Mouse (Mus musculus): Measurements from ENCODE around the gene Sipa1l1. TPM values are rescaled to one million over a fixed set of nuclear protein-coding genes. Genes with fewer than 3 reads are reported as not detected.
A peak's percentile ranks its signal among the peaks of the same experiment; 100 is the strongest.
"Not testable (repeated sequence)": the region's sequence is repeated elsewhere in the genome, so short reads cannot be mapped to it uniquely, and the experiment has no call there.

The Sipa1l1 gene
- polyA plus RNA-seq, 1 experiment from 2014 or later = 16.9 TPM

DNA sequence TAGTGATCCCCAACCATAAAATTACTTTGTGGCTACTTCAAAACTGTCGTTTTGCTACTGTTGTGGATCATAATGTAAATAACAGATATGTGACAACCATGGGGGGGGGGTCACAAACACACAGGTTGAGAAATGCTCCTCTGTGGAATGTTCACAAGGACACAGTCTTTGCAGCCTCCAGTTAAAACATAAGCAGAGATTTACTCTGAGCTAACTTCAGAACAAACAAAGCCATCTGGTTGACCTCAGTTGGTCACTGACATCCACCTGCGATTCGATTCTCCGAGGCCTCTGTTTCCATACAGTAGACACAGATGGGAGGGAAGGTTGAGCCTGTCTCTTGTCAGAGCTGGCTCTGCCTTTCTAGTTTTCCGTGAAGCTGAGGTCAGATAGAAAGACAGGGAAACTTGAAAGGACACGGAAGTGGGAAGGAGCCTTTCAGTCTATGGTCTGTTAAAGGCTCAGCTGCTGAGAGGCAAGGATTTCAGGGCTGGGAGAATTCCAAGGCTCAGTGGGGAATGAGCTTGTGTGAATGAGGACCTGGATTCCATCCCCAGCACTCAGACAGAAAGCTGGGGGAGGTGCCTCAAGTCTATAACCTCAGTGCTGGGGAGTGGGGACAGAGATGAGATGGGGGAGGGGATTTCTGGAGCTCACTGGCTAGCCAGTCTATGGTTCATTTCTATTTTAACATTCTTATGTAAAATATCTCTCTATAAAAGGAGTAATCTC, 317.9 kb downstream of the Sipa1l1 start:
- H3K27ac ChIP-seq = 0 out of 2 replicates have a peak overlapping the region, but pooled peaks have one; percentile 18
- no peak for ATAC-seq (replicated peaks; ENCODE audit: insufficient number of reproducible peaks, insufficient read depth, low FRiP score, low read depth)
- no peak overlapping the region for H3K4me2 ChIP-seq
- no peaks in the 10 kb centered on the region for H3K36me3 ChIP-seq
- H3K27me3 ChIP-seq = no peaks in the 10 kb centered on the region
- H3K9me3 ChIP-seq (replicated peaks) = no peaks in the 10 kb centered on the region
- H3K4me1 ChIP-seq (replicated peaks) = peaks cover 13% of the 10 kb centered on the region
- WGBS = 23% methylated on average over 6 of the region's 6 CpGs
- H3K9ac ChIP-seq = no peak overlapping the region
- no peak overlapping the region for H3K4me3 ChIP-seq

DNA sequence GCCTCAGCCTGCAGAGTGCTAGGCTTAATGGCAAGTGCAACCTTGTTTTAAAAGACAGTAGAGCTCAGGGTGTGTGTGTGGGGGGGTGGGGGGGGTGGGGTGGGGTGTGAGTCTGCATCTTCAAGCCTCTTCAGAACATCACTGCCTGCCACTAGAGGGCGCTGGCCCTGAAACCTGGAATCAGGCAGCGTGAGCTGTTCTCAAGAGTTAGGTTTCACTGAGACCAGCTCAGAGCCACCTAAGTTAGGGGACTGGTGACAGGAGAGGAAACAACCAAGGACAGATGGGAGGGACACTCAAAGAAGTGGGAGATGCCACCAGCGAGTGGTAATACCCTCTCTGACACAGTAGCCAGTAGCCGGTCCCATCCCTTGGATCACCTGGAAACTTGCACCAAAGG, 320.0 kb downstream of the Sipa1l1 start:
- H3K9me3 ChIP-seq (replicated peaks) = no peaks in the 10 kb centered on the region
- H3K4me2 ChIP-seq = no peak overlapping the region
- H3K4me1 ChIP-seq (replicated peaks) = peaks cover 13% of the 10 kb centered on the region
- H3K36me3 ChIP-seq = no peaks in the 10 kb centered on the region
- no peaks in the 10 kb centered on the region for H3K27me3 ChIP-seq
- H3K9ac ChIP-seq = no peak overlapping the region
- no peak for ATAC-seq (replicated peaks; ENCODE audit: insufficient number of reproducible peaks, insufficient read depth, low FRiP score, low read depth)
- H3K4me3 ChIP-seq = no peak overlapping the region
- 45% methylated on average over 4 of the region's 4 CpGs for WGBS
- no peak overlapping the region for H3K27ac ChIP-seq

DNA sequence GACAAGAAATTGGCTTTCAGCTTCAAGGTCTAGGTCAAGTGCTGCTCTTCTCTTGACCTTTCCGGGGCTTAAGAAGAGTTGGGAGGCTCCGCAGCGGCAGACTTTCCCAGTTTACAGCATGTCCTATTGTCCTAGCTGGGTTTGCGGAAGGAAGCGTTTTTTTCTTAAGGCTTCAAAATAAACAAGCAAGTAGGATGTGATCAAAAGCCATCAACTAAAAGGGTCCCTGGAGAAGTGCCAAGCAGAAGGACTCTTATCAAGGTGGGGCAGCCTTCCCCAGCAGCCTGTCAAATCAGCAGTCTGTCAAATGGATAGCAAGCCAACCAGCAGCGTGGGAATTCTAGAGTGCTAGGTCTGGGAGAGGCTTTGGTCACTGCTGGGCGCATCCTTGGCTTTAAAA, 320.5 kb downstream of the Sipa1l1 start:
- Histone ChIP-seq H3K27me3 (no peaks in the 10 kb centered on the region), H3K4me2 (no peak overlapping the region), H3K9me3 (replicated peaks) (no peaks in the 10 kb centered on the region), H3K36me3 (no peaks in the 10 kb centered on the region), H3K4me3 (no peak overlapping the region), H3K4me1 (replicated peaks) (peaks cover 13% of the 10 kb centered on the region), H3K9ac (no peak overlapping the region), H3K27ac (no peak overlapping the region)
- ATAC-seq (replicated peaks; ENCODE audit: insufficient number of reproducible peaks, insufficient read depth, low FRiP score, low read depth) = no peak
- WGBS = 33% methylated on average over 7 of the region's 7 CpGs

DNA sequence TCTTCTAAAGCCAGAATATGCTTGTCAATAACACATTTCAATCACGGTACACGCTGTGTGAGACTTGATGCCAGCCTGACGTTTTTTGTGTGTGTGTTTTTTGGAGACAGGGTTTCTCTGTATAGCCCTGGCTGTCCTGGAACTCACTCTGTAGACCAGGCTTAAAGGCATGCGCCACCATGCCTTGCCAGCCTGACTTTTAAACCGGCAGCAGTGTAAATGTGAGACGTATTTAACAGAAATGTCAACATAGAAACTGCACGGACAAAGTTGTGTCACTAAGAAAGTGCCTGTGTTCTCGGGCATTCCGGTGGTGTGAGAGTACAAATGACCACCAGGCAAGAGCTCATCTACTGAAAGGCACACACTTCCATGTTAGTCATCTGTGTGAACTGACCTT, 323.3 kb downstream of the Sipa1l1 start:
- H3K9me3 ChIP-seq (replicated peaks) = no peaks in the 10 kb centered on the region
- no peak overlapping the region for H3K4me3 ChIP-seq
- no peak for ATAC-seq (replicated peaks; ENCODE audit: insufficient number of reproducible peaks, insufficient read depth, low FRiP score, low read depth)
- no peaks in the 10 kb centered on the region for H3K36me3 ChIP-seq
- no peak overlapping the region for H3K27ac ChIP-seq
- no peak overlapping the region for H3K9ac ChIP-seq
- no peak overlapping the region for H3K4me2 ChIP-seq
- H3K27me3 ChIP-seq = no peaks in the 10 kb centered on the region
- WGBS = 77% methylated on average over 9 of the region's 9 CpGs
- H3K4me1 ChIP-seq (replicated peaks) = peaks cover 8% of the 10 kb centered on the region

DNA sequence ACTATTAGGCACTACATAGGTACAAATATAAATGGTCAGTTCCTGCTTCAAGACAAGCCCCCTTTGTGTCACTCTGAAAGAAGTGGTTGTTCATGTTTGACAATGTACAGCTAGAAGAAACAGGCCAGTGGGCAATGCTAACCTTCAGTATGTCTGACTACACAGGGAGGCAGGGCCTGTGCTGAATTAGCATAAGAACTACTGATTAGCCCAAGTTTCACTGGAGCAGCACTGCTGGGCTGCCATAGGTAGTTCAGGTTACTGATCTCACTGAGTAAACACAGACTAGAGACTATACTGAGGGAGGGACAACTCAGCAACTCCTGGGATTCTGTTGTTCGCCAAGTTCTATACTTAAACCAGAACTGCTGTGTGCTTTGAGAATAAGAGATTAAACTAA, 324.1 kb downstream of the Sipa1l1 start:
- 35% methylated on average over 1 of the region's 1 CpGs for WGBS
- ATAC-seq (replicated peaks; ENCODE audit: insufficient number of reproducible peaks, insufficient read depth, low FRiP score, low read depth); H3K4me3 ChIP-seq; H3K27ac ChIP-seq; H3K9ac ChIP-seq; H3K36me3 ChIP-seq; H3K4me1 ChIP-seq (replicated peaks); H3K27me3 ChIP-seq; H3K4me2 ChIP-seq; H3K9me3 ChIP-seq (replicated peaks): not testable (repeated sequence)

DNA sequence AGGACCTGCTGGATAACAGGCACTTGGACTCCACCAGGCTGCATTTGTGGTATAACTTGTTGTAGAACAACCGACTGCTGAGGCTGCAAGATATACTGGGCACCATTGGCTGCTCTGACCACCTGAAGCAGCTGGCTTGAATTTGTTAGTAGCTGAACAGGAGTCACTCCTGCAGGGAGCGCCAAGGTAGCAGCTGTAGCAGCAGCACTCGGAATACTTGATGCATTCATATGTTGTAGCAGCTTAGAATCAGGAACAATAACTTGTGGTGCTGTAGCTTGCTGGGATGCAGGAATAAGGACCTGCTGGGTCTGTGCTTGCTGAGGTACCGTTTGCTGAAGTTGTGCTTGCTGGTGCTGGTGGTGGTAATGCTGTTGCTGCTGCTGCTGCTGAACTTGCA, 326.8 kb downstream of the Sipa1l1 start:
- WGBS = 76% methylated on average over 4 of the region's 4 CpGs

DNA sequence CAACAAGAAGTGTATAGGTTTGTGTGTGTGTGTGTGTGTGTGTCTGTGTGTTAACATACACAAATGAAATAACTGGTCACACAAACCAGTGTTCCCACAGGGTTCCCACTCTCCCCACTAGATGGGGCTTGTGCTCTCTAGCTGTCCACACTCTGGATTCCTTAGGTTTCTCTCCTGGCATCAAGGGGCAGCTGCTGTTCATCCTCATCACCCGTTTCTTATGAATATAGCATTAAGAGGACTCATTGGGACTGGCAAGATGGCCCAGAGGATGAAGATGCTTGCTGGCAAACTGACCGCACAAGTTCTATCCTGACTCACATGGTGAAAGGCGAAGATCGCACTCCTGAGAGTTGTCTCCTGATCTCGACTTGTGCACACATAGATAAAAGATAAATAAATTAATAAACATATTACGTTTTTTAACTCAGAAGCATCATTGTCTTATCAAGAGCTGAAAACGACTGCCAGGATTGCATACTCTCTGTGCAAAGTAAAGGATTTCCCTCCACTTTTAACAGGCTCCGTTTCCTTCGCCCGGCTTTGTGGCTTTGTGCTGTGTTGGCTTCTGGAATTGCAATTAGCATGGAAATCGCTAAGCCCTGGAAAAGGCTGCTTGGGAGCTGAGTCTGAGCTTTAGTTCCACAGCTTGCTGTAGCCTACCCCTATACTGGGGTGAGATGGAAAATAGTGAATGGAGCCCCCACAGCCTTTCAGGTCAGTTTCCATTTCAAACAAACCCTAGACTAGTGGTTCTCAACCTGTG, 328.9 kb downstream of the Sipa1l1 start:
- H3K36me3 ChIP-seq = no peaks in the 10 kb centered on the region
- H3K9ac ChIP-seq = no peak overlapping the region
- peak overlapping the region; percentile 20; the same call in 1 of the 2 replicates for H3K4me3 ChIP-seq
- H3K9me3 ChIP-seq (replicated peaks) = no peaks in the 10 kb centered on the region
- ATAC-seq (replicated peaks; ENCODE audit: insufficient number of reproducible peaks, insufficient read depth, low FRiP score, low read depth) = no peak
- 40% methylated on average over 11 of the region's 11 CpGs for WGBS
- H3K4me2 ChIP-seq = peak overlapping the region; percentile 51
- H3K27ac ChIP-seq = no peak overlapping the region
- H3K4me1 ChIP-seq (replicated peaks) = no peaks in the 10 kb centered on the region
- H3K27me3 ChIP-seq = no peaks in the 10 kb centered on the region

More for the DNA sequence above, 326.8 kb downstream of the Sipa1l1 start:
- ATAC-seq (replicated peaks; ENCODE audit: insufficient number of reproducible peaks, insufficient read depth, low FRiP score, low read depth) = no peak
- Histone ChIP-seq H3K4me2 (no peak overlapping the region), H3K27me3 (no peaks in the 10 kb centered on the region), H3K9ac (no peak overlapping the region), H3K4me3 (no peak overlapping the region), H3K36me3 (no peaks in the 10 kb centered on the region), H3K27ac (no peak overlapping the region), H3K4me1 (replicated peaks) (no peaks in the 10 kb centered on the region), H3K9me3 (replicated peaks) (no peaks in the 10 kb centered on the region)

DNA sequence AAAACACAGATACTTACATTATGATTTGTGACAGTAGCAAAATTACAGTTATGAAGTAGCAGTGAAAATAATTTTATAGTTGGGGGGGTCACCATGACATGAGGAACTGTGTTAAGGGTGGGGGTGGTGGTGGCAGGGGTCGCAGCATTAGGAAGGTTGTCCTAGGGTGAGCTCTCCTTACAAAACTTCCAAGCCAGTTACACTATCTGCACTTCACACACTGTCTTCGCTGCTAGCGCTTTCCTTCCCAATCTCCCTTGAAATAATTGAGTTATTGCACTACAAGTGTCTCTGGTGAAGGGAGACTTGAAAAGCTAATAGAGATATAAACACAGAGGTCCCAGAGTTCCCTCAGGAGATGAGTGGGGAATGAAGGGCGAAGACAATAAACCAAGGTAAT, 329.6 kb downstream of the Sipa1l1 start:
- WGBS = 79% methylated on average over 4 of the region's 4 CpGs
- H3K4me3 ChIP-seq = no peak overlapping the region
- ATAC-seq (replicated peaks; ENCODE audit: insufficient number of reproducible peaks, insufficient read depth, low FRiP score, low read depth) = no peak
- H3K4me2 ChIP-seq = no peak overlapping the region
- no peak overlapping the region for H3K9ac ChIP-seq
- H3K4me1 ChIP-seq (replicated peaks) = no peaks in the 10 kb centered on the region
- H3K9me3 ChIP-seq (replicated peaks) = no peaks in the 10 kb centered on the region
- no peak overlapping the region for H3K27ac ChIP-seq
- H3K36me3 ChIP-seq = no peaks in the 10 kb centered on the region
- H3K27me3 ChIP-seq = no peaks in the 10 kb centered on the region

DNA sequence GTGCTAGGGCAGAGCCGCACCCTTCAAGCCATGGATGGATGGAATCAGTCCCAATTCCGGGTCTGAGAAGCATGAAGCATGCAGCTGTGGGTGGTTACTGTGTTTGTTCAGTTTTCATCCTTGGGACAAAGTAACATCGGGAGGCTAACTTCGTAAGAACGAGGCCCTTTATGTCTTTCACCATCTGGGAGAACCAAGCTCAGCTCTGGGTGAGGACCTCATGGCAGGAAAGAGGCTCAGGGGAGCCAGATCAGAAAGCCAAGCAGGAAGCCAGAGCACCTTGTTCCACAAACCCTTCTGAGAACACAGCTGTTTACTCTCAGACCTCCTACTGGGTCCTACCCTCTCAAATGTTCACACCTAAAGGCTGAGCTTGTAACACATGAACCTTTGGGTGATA, 330.6 kb downstream of the Sipa1l1 start:
- WGBS = 86% methylated on average over 5 of the region's 5 CpGs
- H3K4me3 ChIP-seq = no peak overlapping the region
- no peaks in the 10 kb centered on the region for H3K36me3 ChIP-seq
- H3K27me3 ChIP-seq = no peaks in the 10 kb centered on the region
- no peak overlapping the region for H3K4me2 ChIP-seq
- H3K9me3 ChIP-seq (replicated peaks) = no peaks in the 10 kb centered on the region
- no peak overlapping the region for H3K27ac ChIP-seq
- no peak for ATAC-seq (replicated peaks; ENCODE audit: insufficient number of reproducible peaks, insufficient read depth, low FRiP score, low read depth)
- H3K9ac ChIP-seq = no peak overlapping the region
- no peaks in the 10 kb centered on the region for H3K4me1 ChIP-seq (replicated peaks)

All from heart, embryonic 15.5 days (tissue).